Mouse (Mus musculus) megakaryocyte, embryonic 14.5 days (primary cell): Measurements from ENCODE around the gene Arf1. TPM values are rescaled to one million over a fixed set of nuclear protein-coding genes. Genes with fewer than 3 reads are reported as not detected.
A peak's percentile ranks its signal among the peaks of the same experiment; 100 is the strongest.

Experiments used
- H3K27me3 ChIP-seq: replicated peaks from 2 replicates; pipeline ENCODE3; 2012; ENCODE audit warnings: inconsistent platforms
- H3K36me3 ChIP-seq: replicated peaks from 2 replicates; pipeline ENCODE3; 2012; ENCODE audit warnings: low read length, inconsistent platforms, mixed read lengths
- H3K4me1 ChIP-seq: 2 replicates; pipeline ENCODE4 v1.6.1; 2012; ENCODE audit warnings: inconsistent platforms
- H3K4me3 ChIP-seq: replicated peaks from 2 replicates; pipeline ENCODE3; 2012; ENCODE audit warnings: moderate library complexity, mild to moderate bottlenecking, inconsistent platforms
- H3K9me3 ChIP-seq: 2 replicates; pipeline ENCODE4 v1.6.1; 2012; ENCODE audit warnings: inconsistent platforms
- FLI1 ChIP-seq: IDR thresholded peaks from 2 replicates; pipeline ENCODE4 v1.6.1; 2012; ENCODE audit warnings: low read length, inconsistent platforms, mixed read lengths
- GATA1 ChIP-seq: IDR thresholded peaks from 3 replicates; pipeline ENCODE4 v1.6.1; 2012; ENCODE audit warnings: mixed read lengths, low read length, inconsistent platforms, borderline replicate concordance
- polyA plus RNA-seq: library from polyadenylated mRNA; stranded (reverse); fragments of >175 nt; gene quantifications from 2 replicates; pipeline ENCODE4 v1.2.3, GENCODE M21; 2012; ENCODE audit warnings: low replicate concordance; ENCODE audit not compliant: insufficient read depth

Gene Arf1
- polyA plus RNA-seq, 1 experiment, result 222 TPM

- Histone ChIP-seq H3K36me3 (peaks cover 8% of the 10 kb centered on the region), H3K27me3 (peaks cover 5% of the 10 kb centered on the region), H3K9me3 (no peaks in the 10 kb centered on the region), H3K4me3 (no peak overlapping the region), H3K4me1 (peaks cover 31% of the 10 kb centered on the region)
- TF ChIP-seq GATA1 (no peak), FLI1 (no peak)
Measured at GRCm38 (mm10) chr11:59196230-59196629, 31.8 kb downstream of the Arf1 start.

- TF ChIP-seq GATA1 (no peak), FLI1 (no peak)
- H3K9me3 ChIP-seq, result no peaks in the 10 kb centered on the region
Measured at GRCm38 (mm10) chr11:59192059-59192386, 36.0 kb downstream of the Arf1 start, which contains the start of gene Guk1. TSS of gene Guk1 (minus strand) at chr11:59192212.

GRCm38 (mm10) chr11:59191231-59192058 lies 36.6 kb downstream of the Arf1 start:
- H3K27me3 ChIP-seq, result peaks cover 11% of the 10 kb centered on the region
- peak overlapping the region; percentile 98 for H3K4me3 ChIP-seq
- TF ChIP-seq FLI1, result no peak
- H3K36me3 ChIP-seq, result peaks cover 11% of the 10 kb centered on the region
- H3K9me3 ChIP-seq, result no peaks in the 10 kb centered on the region
- H3K4me1 ChIP-seq, result peaks cover 42% of the 10 kb centered on the region

More at GRCm38 (mm10) chr11:59192059-59192386, 36.0 kb downstream of the Arf1 start, which contains the start of gene Guk1:
- peaks cover 5% of the 10 kb centered on the region for H3K36me3 ChIP-seq
- peaks cover 42% of the 10 kb centered on the region for H3K4me1 ChIP-seq
- peaks cover 11% of the 10 kb centered on the region for H3K27me3 ChIP-seq
- peak within 1 kb of the TSS; percentile 98 for H3K4me3 ChIP-seq

- H3K4me1 ChIP-seq, result peaks cover 42% of the 10 kb centered on the region
- no peaks in the 10 kb centered on the region for H3K9me3 ChIP-seq
- H3K27me3 ChIP-seq, result peaks cover 10% of the 10 kb centered on the region
- TF ChIP-seq GATA1 (no peak), FLI1 (no peak)
- H3K4me3 ChIP-seq, result no peak overlapping the region
- peaks cover 44% of the 10 kb centered on the region for H3K36me3 ChIP-seq
Measured at GRCm38 (mm10) chr11:59187706-59188105, 40.4 kb downstream of the Arf1 start.

GRCm38 (mm10) chr11:59185490-59185889 lies 42.6 kb downstream of the Arf1 start:
- Histone ChIP-seq H3K9me3 (no peaks in the 10 kb centered on the region), H3K27me3 (peaks cover 29% of the 10 kb centered on the region), H3K4me1 (peaks cover 28% of the 10 kb centered on the region), H3K4me3 (no peak overlapping the region), H3K36me3 (peaks cover 48% of the 10 kb centered on the region)
- TF ChIP-seq FLI1 (no peak), GATA1 (no peak)

- Histone ChIP-seq H3K27me3 (peaks cover 42% of the 10 kb centered on the region), H3K9me3 (no peaks in the 10 kb centered on the region), H3K4me3 (no peak overlapping the region), H3K4me1 (peaks cover 16% of the 10 kb centered on the region), H3K36me3 (peaks cover 48% of the 10 kb centered on the region)
- TF ChIP-seq GATA1 (no peak), FLI1 (no peak)
Measured at GRCm38 (mm10) chr11:59183821-59184220, 44.2 kb downstream of the Arf1 start.

GRCm38 (mm10) chr11:59182864-59183331 lies 45.2 kb downstream of the Arf1 start, which contains the start of gene Gjc2:
TSS of gene Gjc2 (minus strand) at chr11:59183213.
- no peak for TF ChIP-seq GATA1
- TF ChIP-seq FLI1, result no peak
- Histone ChIP-seq H3K4me3 (no peak within 1 kb of the TSS), H3K27me3 (peaks cover 48% of the 10 kb centered on the region), H3K36me3 (peaks cover 48% of the 10 kb centered on the region), H3K9me3 (no peaks in the 10 kb centered on the region), H3K4me1 (peaks cover 17% of the 10 kb centered on the region)

GRCm38 (mm10) chr11:59176921-59177320 lies 51.1 kb downstream of the Arf1 start:
- TF ChIP-seq FLI1 (no peak), GATA1 (no peak)
- Histone ChIP-seq H3K27me3 (peaks cover 92% of the 10 kb centered on the region), H3K36me3 (no peaks in the 10 kb centered on the region), H3K9me3 (0 out of 2 replicates have a peak, but pooled peaks cover 3% of the 10 kb centered on the region), H3K4me3 (peak overlapping the region; percentile 50), H3K4me1 (peaks cover 16% of the 10 kb centered on the region)

GRCm38 (mm10) chr11:59176475-59176874 lies 51.6 kb downstream of the Arf1 start:
- peaks cover 16% of the 10 kb centered on the region for H3K4me1 ChIP-seq
- no peaks in the 10 kb centered on the region for H3K36me3 ChIP-seq
- peaks cover 92% of the 10 kb centered on the region for H3K27me3 ChIP-seq
- 0 out of 2 replicates have a peak, but pooled peaks cover 3% of the 10 kb centered on the region for H3K9me3 ChIP-seq
- no peak for TF ChIP-seq FLI1
- TF ChIP-seq GATA1, result no peak
- peak overlapping the region; percentile 50 for H3K4me3 ChIP-seq

GRCm38 (mm10) chr11:59174189-59174838 lies 53.8 kb downstream of the Arf1 start:
- Histone ChIP-seq H3K4me3 (no peak overlapping the region), H3K27me3 (peaks cover 89% of the 10 kb centered on the region), H3K36me3 (no peaks in the 10 kb centered on the region), H3K9me3 (0 out of 2 replicates have a peak, but pooled peaks cover 3% of the 10 kb centered on the region), H3K4me1 (peaks cover 16% of the 10 kb centered on the region)
- TF ChIP-seq GATA1, result no peak
